In the genomic region with DNA sequence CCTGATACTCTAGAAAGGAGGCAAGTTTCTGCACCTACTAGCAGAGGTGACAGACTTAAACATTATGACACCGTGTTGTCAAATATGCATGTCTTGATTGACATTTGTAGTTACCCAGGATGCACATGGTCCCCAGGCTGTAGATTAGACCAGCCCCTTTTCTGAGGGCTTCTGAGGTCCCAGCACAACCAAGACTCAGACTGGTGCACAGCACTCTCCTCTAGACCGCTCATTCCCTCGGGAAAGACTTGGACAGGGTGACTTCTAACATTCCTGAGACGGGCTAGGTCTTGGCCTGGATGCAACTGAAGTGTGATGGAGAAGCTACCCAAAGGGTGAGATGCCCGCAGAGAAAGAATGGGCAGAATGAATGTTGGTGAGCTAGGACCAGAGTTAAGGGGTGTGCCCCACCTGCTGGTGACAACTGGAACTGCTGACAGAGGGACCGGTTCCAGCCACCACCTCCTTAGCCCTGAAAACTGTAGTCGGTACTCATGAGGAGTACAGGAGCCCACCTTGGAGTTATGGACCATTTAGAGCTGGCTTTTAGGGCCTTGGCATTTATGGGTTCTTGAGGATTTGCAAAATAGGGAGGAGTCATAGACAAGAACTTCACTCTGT, we compare ENCODE assay signal across 8 mouse cellular contexts. TPM values are rescaled to one million over a fixed set of nuclear protein-coding genes. Genes with fewer than 3 reads are reported as not detected.
DNase-seq lines count a peak whose midpoint lies in the region; ATAC-seq and TF ChIP-seq lines count a peak whose summit lies in the region.

No protein-coding gene starts in this region.

- no peaks in the 10 kb centered on the region for H3K27me3 ChIP-seq in heart, embryonic 11.5 days (ENCODE audit: control insufficient read depth, insufficient read depth, low read length)
- H3K27me3 ChIP-seq in midbrain, embryonic 14.5 days (ENCODE audit: control insufficient read depth, insufficient read depth, low read length), result no peaks in the 10 kb centered on the region
- H3K27me3 ChIP-seq in small intestine, adult 2 months (ENCODE audit: control insufficient read depth, insufficient read depth, low read length), result no peaks in the 10 kb centered on the region

- no peak overlapping the region for H3K4me2 ChIP-seq in heart, embryonic 11.5 days
- no peak overlapping the region for H3K4me2 ChIP-seq in midbrain, embryonic 14.5 days (ENCODE audit: low read length)

- intact Hi-C loops in left cerebral cortex, postnatal 25 days (cut with DNase I), result loop anchor here (1.0 to 5.0 kb wide), 3 partner anchors 133 to 203 kb away; a partner anchor contains a TSS

- TF ChIP-seq CTCF in small intestine, adult 2 months (IDR thresholded peaks at IDR 0.05; ENCODE audit: extremely low read depth, insufficient read length, insufficient replicate concordance, low read depth, low read length), result peak; percentile 88

- H3K9me3 ChIP-seq in heart, embryonic 11.5 days (replicated peaks; ENCODE audit: control insufficient read depth, low read length), result no peaks in the 10 kb centered on the region
- H3K9me3 ChIP-seq in midbrain, embryonic 14.5 days (ENCODE audit: control insufficient read depth, low read length), result no peaks in the 10 kb centered on the region

- no peak for TF ChIP-seq POLR2A in small intestine, adult 2 months (IDR thresholded peaks at IDR 0.05; ENCODE audit: low read depth, low read length)

- H3K36me3 ChIP-seq in heart, embryonic 11.5 days (ENCODE audit: control insufficient read depth, insufficient read depth, low read length), result no peaks in the 10 kb centered on the region; the same call in 1 of the 2 replicates
- H3K36me3 ChIP-seq in midbrain, embryonic 14.5 days (ENCODE audit: control insufficient read depth, insufficient read depth, low read length), result peaks cover 61% of the 10 kb centered on the region
- no peaks in the 10 kb centered on the region for H3K36me3 ChIP-seq in small intestine, adult 2 months (ENCODE audit: control insufficient read depth, insufficient read depth, low read length)

- peak; percentile 95 for DNase-seq in heart, adult 11 months
- peak; percentile 91 to 93 for DNase-seq in cerebellum, postnatal 25 days
- peak; percentile 82 to 88 for DNase-seq in frontal cortex, postnatal 36 days (ENCODE audit: low spot score in 2 of 2)
- peak; percentile 50 for DNase-seq in kidney, adult 11 months
- DNase-seq in left cerebral cortex, postnatal 25 days (ENCODE audit: low spot score in 2 of 2), result peak; percentile 81 to 84
- peak; percentile 89 for DNase-seq in midbrain, embryonic 14.5 days

- no peak overlapping the region for H3K9ac ChIP-seq in heart, embryonic 11.5 days (ENCODE audit: low read depth, low read length)
- no peak overlapping the region for H3K9ac ChIP-seq in midbrain, embryonic 14.5 days (replicated peaks; ENCODE audit: low read length)

- WGBS in heart, embryonic 11.5 days (ENCODE audit: insufficient replicate concordance), result 22% methylated on average over 7 of the region's 7 CpGs
- WGBS in midbrain, embryonic 14.5 days, result 25% methylated on average over 7 of the region's 7 CpGs
- WGBS in small intestine, adult 2 months, result 22% methylated on average over 7 of the region's 7 CpGs

- no peak overlapping the region for H3K27ac ChIP-seq in heart, embryonic 11.5 days (ENCODE audit: low read depth, low read length)
- H3K27ac ChIP-seq in midbrain, embryonic 14.5 days (replicated peaks; ENCODE audit: low read depth, low read length), result no peak overlapping the region
- H3K27ac ChIP-seq in small intestine, adult 2 months (ENCODE audit: insufficient read depth, low read depth, low read length), result no peak overlapping the region

- no peaks in the 10 kb centered on the region for H3K4me1 ChIP-seq in heart, embryonic 11.5 days (ENCODE audit: control insufficient read depth, insufficient read depth, low read length)
- H3K4me1 ChIP-seq in midbrain, embryonic 14.5 days (ENCODE audit: control insufficient read depth, insufficient read depth, low read length), result no peaks in the 10 kb centered on the region
- no peaks in the 10 kb centered on the region for H3K4me1 ChIP-seq in small intestine, adult 2 months (ENCODE audit: control insufficient read depth, insufficient read depth, insufficient read length, low read length)

- H3K4me3 ChIP-seq in heart, embryonic 11.5 days (ENCODE audit: low read depth, low read length), result no peak overlapping the region
- H3K4me3 ChIP-seq in midbrain, embryonic 14.5 days (replicated peaks; ENCODE audit: low read depth, low read length), result no peak overlapping the region
- H3K4me3 ChIP-seq in small intestine, adult 2 months (ENCODE audit: low read depth, low read length), result no peak overlapping the region

- no peak for ATAC-seq in heart, embryonic 11.5 days (replicated peaks; ENCODE audit: insufficient number of reproducible peaks, low FRiP score, low TSS enrichment)
- ATAC-seq in midbrain, embryonic 14.5 days (ENCODE audit: low FRiP score, low TSS enrichment), result peak; percentile 24; the same call in 1 of the 2 replicates

RNA-seq across cellular contexts. Expression of a gene that starts 31.7 kb away (rescaled TPM):
- polyA plus RNA-seq in heart, embryonic 11.5 days (2014; fragmentation: Nextera tagmentation; extraction: Ambion mirVana), result 26.5 and 27.0 TPM in 2 replicates
- total RNA-seq in left cerebral cortex, postnatal 25 days (2021), result 10 to 100 TPM; 33.7 to 40.0 TPM
- polyA plus RNA-seq in midbrain, embryonic 14.5 days (2014; fragmentation: Nextera tagmentation; extraction: Ambion mirVana), result 53.7 and 59.2 TPM in 2 replicates
- 9.5 and 16.8 TPM in 2 replicates for polyA plus RNA-seq in small intestine, adult 2 months (2012; rRNA removed)
